Mouse (Mus musculus): Measurements from ENCODE around the gene Kif11. TPM values are rescaled to one million over a fixed set of nuclear protein-coding genes. Genes with fewer than 3 reads are reported as not detected.
A peak's percentile ranks its signal among the peaks of the same experiment; 100 is the strongest.

Gene Kif11
- polyA plus RNA-seq, 1 experiment from 2014 or later, result 110 TPM

DNA sequence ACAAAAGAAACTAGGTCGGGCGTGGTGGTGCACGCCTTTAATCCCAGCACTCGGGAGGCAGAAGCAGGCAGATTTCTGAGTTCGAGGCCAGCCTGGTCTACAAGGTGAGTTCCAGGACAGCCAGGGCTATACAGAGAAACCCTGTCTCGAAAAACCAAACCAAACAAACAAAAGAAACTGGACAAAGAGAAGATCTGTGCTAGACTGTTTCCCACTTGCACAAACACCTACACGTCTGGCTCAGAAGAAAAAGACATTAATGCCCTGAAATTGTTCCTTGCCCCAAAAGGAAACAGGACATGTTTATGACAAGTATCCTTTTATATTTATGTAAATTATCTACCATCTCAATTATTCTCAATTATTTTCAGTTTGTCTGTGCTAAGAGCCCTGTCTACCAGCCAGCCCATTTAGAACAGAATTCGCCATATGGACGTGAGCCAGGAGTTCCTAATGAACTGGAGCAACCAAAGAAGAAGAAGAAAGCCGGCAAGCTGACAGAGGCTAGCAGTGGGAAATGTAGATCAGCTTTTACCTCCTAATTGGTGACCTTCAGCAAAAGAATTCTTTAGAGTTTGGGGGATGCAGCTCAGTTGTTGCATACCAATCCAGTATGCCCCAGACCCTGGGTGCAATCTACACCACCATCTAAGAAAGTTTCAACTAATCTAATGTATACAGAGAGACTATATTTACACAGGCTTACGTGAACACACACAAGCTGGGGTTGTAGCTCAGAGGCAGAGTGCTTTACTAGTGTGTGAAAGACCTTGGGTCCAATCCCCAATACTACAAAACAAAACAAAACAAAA is 12.9 kb upstream of the Kif11 start:
- 79% methylated on average over 11 of the region's 11 CpGs for WGBS
- DNase-seq (ENCODE audit: low spot score) (no peak), ATAC-seq (replicated peaks; ENCODE audit: insufficient number of reproducible peaks, low FRiP score, low TSS enrichment, low read depth) (no peak)
- H3K27me3 ChIP-seq (ENCODE audit: control insufficient read depth, insufficient read depth, low read length), result no peaks in the 10 kb centered on the region
- H3K9me3 ChIP-seq (replicated peaks; ENCODE audit: control insufficient read depth, low read length), result no peaks in the 10 kb centered on the region
- H3K9ac ChIP-seq (replicated peaks; ENCODE audit: low read length), result no peak overlapping the region
- no peak overlapping the region for H3K27ac ChIP-seq (replicated peaks; ENCODE audit: low read depth, low read length)
- H3K36me3 ChIP-seq (replicated peaks; ENCODE audit: control insufficient read depth, insufficient read depth, low read depth, low read length), result no peaks in the 10 kb centered on the region
- no peaks in the 10 kb centered on the region for H3K4me1 ChIP-seq (ENCODE audit: control insufficient read depth, insufficient read depth, low read length)
- no peak overlapping the region for H3K4me2 ChIP-seq (ENCODE audit: low read depth, low read length)
- H3K4me3 ChIP-seq (ENCODE audit: low read depth, low read length), result no peak overlapping the region

GRCm38 (mm10) chr19:37368990-37369389 is 7.2 kb upstream of the Kif11 start:
- DNase-seq (ENCODE audit: low spot score) (no peak), ATAC-seq (replicated peaks; ENCODE audit: insufficient number of reproducible peaks, low FRiP score, low TSS enrichment, low read depth) (no peak)
- no peaks in the 10 kb centered on the region for H3K4me1 ChIP-seq (ENCODE audit: control insufficient read depth, insufficient read depth, low read length)
- no peak overlapping the region for H3K9ac ChIP-seq (replicated peaks; ENCODE audit: low read length)
- H3K9me3 ChIP-seq (replicated peaks; ENCODE audit: control insufficient read depth, low read length), result no peaks in the 10 kb centered on the region
- H3K36me3 ChIP-seq (replicated peaks; ENCODE audit: control insufficient read depth, insufficient read depth, low read depth, low read length), result no peaks in the 10 kb centered on the region
- no peak overlapping the region for H3K27ac ChIP-seq (replicated peaks; ENCODE audit: low read depth, low read length)
- H3K27me3 ChIP-seq (ENCODE audit: control insufficient read depth, insufficient read depth, low read length), result no peaks in the 10 kb centered on the region
- H3K4me2 ChIP-seq (ENCODE audit: low read depth, low read length), result no peak overlapping the region
- 79% methylated on average over 1 of the region's 1 CpGs for WGBS
- no peak overlapping the region for H3K4me3 ChIP-seq (ENCODE audit: low read depth, low read length)

DNA sequence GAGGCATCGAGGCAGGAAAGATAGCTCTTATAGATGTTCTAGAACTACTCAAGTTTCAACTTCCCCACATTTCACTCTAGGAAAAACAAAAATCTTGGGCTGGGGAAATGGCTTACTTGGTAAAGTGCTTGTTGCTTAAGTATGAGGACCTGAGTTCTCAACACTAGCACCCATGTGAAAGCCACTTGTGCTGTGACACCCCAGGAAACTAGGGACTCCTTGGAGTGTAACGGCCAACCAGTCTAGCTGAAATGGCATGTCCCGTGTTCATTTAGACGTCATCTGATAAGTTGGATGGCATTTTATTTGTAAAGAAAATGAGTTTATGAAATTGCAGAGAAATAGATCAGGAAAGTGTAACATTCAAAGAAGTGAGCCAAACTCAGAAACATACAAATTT is 6.3 kb upstream of the Kif11 start:
- ATAC-seq (replicated peaks; ENCODE audit: insufficient number of reproducible peaks, low FRiP score, low TSS enrichment, low read depth), result no peak
- H3K9me3 ChIP-seq (replicated peaks; ENCODE audit: control insufficient read depth, low read length), result no peaks in the 10 kb centered on the region
- no peak overlapping the region for H3K4me2 ChIP-seq (ENCODE audit: low read depth, low read length)
- no peak overlapping the region for H3K4me3 ChIP-seq (ENCODE audit: low read depth, low read length)
- H3K36me3 ChIP-seq (replicated peaks; ENCODE audit: control insufficient read depth, insufficient read depth, low read depth, low read length), result no peaks in the 10 kb centered on the region
- 84% methylated on average over 4 of the region's 4 CpGs for WGBS
- H3K27me3 ChIP-seq (ENCODE audit: control insufficient read depth, insufficient read depth, low read length), result no peaks in the 10 kb centered on the region
- no peaks in the 10 kb centered on the region for H3K4me1 ChIP-seq (ENCODE audit: control insufficient read depth, insufficient read depth, low read length)
- DNase-seq (ENCODE audit: low spot score), result no peak
- H3K9ac ChIP-seq (replicated peaks; ENCODE audit: low read length), result no peak overlapping the region
- no peak overlapping the region for H3K27ac ChIP-seq (replicated peaks; ENCODE audit: low read depth, low read length)

- 85% methylated on average over 5 of the region's 5 CpGs for WGBS
- ATAC-seq (replicated peaks; ENCODE audit: insufficient number of reproducible peaks, low FRiP score, low TSS enrichment, low read depth) (no peak), DNase-seq (ENCODE audit: low spot score) (no peak)
- no peaks in the 10 kb centered on the region for H3K36me3 ChIP-seq (replicated peaks; ENCODE audit: control insufficient read depth, insufficient read depth, low read depth, low read length)
- no peaks in the 10 kb centered on the region for H3K4me1 ChIP-seq (ENCODE audit: control insufficient read depth, insufficient read depth, low read length)
- H3K9ac ChIP-seq (replicated peaks; ENCODE audit: low read length), result no peak overlapping the region
- H3K4me2 ChIP-seq (ENCODE audit: low read depth, low read length), result no peak overlapping the region
- no peaks in the 10 kb centered on the region for H3K27me3 ChIP-seq (ENCODE audit: control insufficient read depth, insufficient read depth, low read length)
- H3K27ac ChIP-seq (replicated peaks; ENCODE audit: low read depth, low read length), result no peak overlapping the region
- no peaks in the 10 kb centered on the region for H3K9me3 ChIP-seq (replicated peaks; ENCODE audit: control insufficient read depth, low read length)
- H3K4me3 ChIP-seq (ENCODE audit: low read depth, low read length), result no peak overlapping the region
Observed at GRCm38 (mm10) chr19:37370356-37370755, 5.8 kb upstream of the Kif11 start.

GRCm38 (mm10) chr19:37374941-37375754 is 1.1 kb upstream of the Kif11 start:
- H3K9ac ChIP-seq (replicated peaks; ENCODE audit: low read length), result peak overlapping the region; percentile 80
- peak overlapping the region; percentile 40 for H3K4me2 ChIP-seq (ENCODE audit: low read depth, low read length)
- no peak for DNase-seq (ENCODE audit: low spot score)
- no peaks in the 10 kb centered on the region for H3K4me1 ChIP-seq (ENCODE audit: control insufficient read depth, insufficient read depth, low read length)
- 18% methylated on average over 7 of the region's 7 CpGs for WGBS
- H3K9me3 ChIP-seq (replicated peaks; ENCODE audit: control insufficient read depth, low read length), result no peaks in the 10 kb centered on the region
- ATAC-seq (replicated peaks; ENCODE audit: insufficient number of reproducible peaks, low FRiP score, low TSS enrichment, low read depth), result no peak
- peak overlapping the region; percentile 89 for H3K27ac ChIP-seq (replicated peaks; ENCODE audit: low read depth, low read length)
- no peaks in the 10 kb centered on the region for H3K36me3 ChIP-seq (replicated peaks; ENCODE audit: control insufficient read depth, insufficient read depth, low read depth, low read length)
- H3K27me3 ChIP-seq (ENCODE audit: control insufficient read depth, insufficient read depth, low read length), result no peaks in the 10 kb centered on the region
- peak overlapping the region; percentile 80 for H3K4me3 ChIP-seq (ENCODE audit: low read depth, low read length)

DNA sequence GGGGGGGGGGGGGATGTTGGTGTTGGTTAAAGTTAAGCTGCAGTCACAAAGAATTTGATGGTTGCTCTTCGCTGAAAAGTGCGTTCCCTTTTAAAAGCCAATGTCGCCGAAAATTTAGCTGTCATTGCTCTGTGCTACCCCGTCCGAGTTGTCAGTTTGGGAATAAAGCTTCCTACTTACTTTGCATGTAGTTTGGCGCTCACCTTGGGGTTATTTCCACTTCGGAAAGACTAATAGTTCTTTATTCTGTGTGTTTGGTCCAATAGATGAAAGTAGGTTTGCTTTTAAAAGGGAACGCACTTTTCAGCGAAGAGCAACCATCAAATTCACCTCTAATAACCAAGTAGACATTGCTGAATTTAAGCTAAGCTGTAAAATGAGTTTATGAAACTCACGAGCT is 638 bp downstream of the Kif11 start:
- H3K27ac ChIP-seq (replicated peaks; ENCODE audit: low read depth, low read length), result 0 out of 2 replicates have a peak overlapping the region, but pooled peaks have one; percentile 89
- WGBS, result under 1% methylated on average over 11 of the region's 11 CpGs
- no peaks in the 10 kb centered on the region for H3K4me1 ChIP-seq (ENCODE audit: control insufficient read depth, insufficient read depth, low read length)
- no peak for DNase-seq (ENCODE audit: low spot score)
- H3K9ac ChIP-seq (replicated peaks; ENCODE audit: low read length), result peak overlapping the region; percentile 80
- H3K9me3 ChIP-seq (replicated peaks; ENCODE audit: control insufficient read depth, low read length), result no peaks in the 10 kb centered on the region
- H3K27me3 ChIP-seq (ENCODE audit: control insufficient read depth, insufficient read depth, low read length), result no peaks in the 10 kb centered on the region
- H3K4me3 ChIP-seq (ENCODE audit: low read depth, low read length), result peak overlapping the region; percentile 80
- H3K36me3 ChIP-seq (replicated peaks; ENCODE audit: control insufficient read depth, insufficient read depth, low read depth, low read length), result no peaks in the 10 kb centered on the region
- peak overlapping the region; percentile 52 for H3K4me2 ChIP-seq (ENCODE audit: low read depth, low read length)
- no peak for ATAC-seq (replicated peaks; ENCODE audit: insufficient number of reproducible peaks, low FRiP score, low TSS enrichment, low read depth)

DNA sequence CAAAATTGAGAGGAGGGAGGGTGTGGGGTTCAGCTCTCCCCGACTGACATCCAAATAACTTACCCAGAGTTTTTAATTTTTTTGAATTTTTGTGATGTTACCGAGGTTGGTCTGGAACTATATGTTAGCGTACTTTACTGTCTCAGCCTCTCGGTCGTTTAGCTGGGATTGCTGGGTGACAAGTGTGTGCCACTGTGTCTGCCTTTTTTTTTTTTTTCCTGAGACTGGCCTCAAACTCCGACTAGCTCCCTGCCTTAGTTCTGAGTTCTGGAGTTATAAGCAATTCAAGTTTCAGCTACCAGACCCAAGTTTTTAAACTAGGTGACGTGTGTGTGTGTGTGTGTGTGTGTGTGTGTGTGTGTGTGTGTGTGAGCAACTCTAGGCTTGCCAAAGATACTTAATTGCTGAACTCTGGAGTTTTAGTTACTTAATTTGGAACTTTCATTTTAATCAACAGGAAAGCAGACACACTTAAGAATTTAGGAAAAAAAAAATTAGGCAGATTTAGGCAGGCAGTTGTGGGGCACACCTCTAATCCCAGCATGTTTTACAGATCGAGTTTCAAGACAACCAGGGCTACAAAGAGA is 1.3 kb downstream of the Kif11 start:
- Histone ChIP-seq H3K27ac (replicated peaks; ENCODE audit: low read depth, low read length) (no peak overlapping the region), H3K9ac (replicated peaks; ENCODE audit: low read length) (peak overlapping the region; percentile 46; the same call in 1 of the 2 replicates), H3K36me3 (replicated peaks; ENCODE audit: control insufficient read depth, insufficient read depth, low read depth, low read length) (no peaks in the 10 kb centered on the region), H3K27me3 (ENCODE audit: control insufficient read depth, insufficient read depth, low read length) (no peaks in the 10 kb centered on the region), H3K4me2 (ENCODE audit: low read depth, low read length) (peak overlapping the region; percentile 52), H3K9me3 (replicated peaks; ENCODE audit: control insufficient read depth, low read length) (no peaks in the 10 kb centered on the region), H3K4me3 (ENCODE audit: low read depth, low read length) (peak overlapping the region; percentile 80), H3K4me1 (ENCODE audit: control insufficient read depth, insufficient read depth, low read length) (no peaks in the 10 kb centered on the region)
- no peak for ATAC-seq (replicated peaks; ENCODE audit: insufficient number of reproducible peaks, low FRiP score, low TSS enrichment, low read depth)
- no peak for DNase-seq (ENCODE audit: low spot score)
- 32% methylated on average over 8 of the region's 8 CpGs for WGBS

All from embryonic facial prominence, embryonic 11.5 days (tissue).